Mouse (Mus musculus) bone marrow macrophage, adult 2 months (primary cell): ENCODE measurements at regions not wholly inside any gene's neighbourhood (a gene's known extent, or its start where the extent isn't known, plus 50 kb on each side); places are given as distances from the start of the nearest gene placed in this dataset.

Experiments used
- CTCF ChIP-seq: IDR thresholded peaks from 2 replicates; pipeline ENCODE4 v1.5.1; 2012; ENCODE audit warnings: low read depth, mild to moderate bottlenecking, low read length, moderate library complexity
- POLR2A ChIP-seq: IDR thresholded peaks from 2 replicates; pipeline ENCODE4 v1.6.1; 2012; ENCODE audit warnings: mild to moderate bottlenecking, low read depth, low read length, borderline replicate concordance

- TF ChIP-seq POLR2A (no peak), CTCF (no peak)
These were observed 345.3 kb downstream of the Ankrd50 start for GRCm38 (mm10) chr3:38139387-38139786.
